Mouse (Mus musculus): ENCODE measurements around the gene Ltf.

The Ltf gene

GRCm38 (mm10) chr9:111042266-111042665 lies 23.2 kb downstream of the Ltf start:
- DNase-seq: no peak

GRCm38 (mm10) chr9:111046222-111046621 lies 27.2 kb downstream of the Ltf start:
- peak; percentile 18 for DNase-seq

- no peak for DNase-seq
Measured at GRCm38 (mm10) chr9:111047266-111047665, 28.2 kb downstream of the Ltf start.

GRCm38 (mm10) chr9:111048452-111048851 lies 29.4 kb downstream of the Ltf start:
- no peak for DNase-seq

- no peak for DNase-seq
Measured at GRCm38 (mm10) chr9:111054923-111055322, 35.9 kb downstream of the Ltf start.

- DNase-seq: no peak
Measured at GRCm38 (mm10) chr9:111055800-111056518, 36.9 kb downstream of the Ltf start.

DNA sequence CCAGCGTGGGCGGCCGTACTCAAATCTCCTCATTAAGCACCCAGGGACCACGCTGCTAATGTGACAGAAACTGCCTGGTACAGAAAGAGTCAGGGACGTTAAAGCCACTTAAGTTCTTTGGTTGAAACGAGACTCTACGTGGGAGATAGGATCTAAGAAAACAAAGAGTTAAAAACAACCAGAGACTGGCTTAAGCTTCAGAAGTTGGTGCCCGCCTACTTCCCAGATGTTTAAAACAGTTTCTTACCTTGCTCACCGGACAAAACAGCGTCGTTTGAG lies 37.4 kb downstream of the Ltf start:
- no peak for DNase-seq

GRCm38 (mm10) chr9:111056798-111057543 lies 37.9 kb downstream of the Ltf start, which contains the start of gene Ccrl2:
Gene Ccrl2 (minus strand): TSS chr9:111057519.
- DNase-seq: no peak

- DNase-seq: no peak
Measured at GRCm38 (mm10) chr9:111057544-111058370, 38.7 kb downstream of the Ltf start.

GRCm38 (mm10) chr9:111058943-111059556 lies 40.0 kb downstream of the Ltf start:
- DNase-seq: no peak

GRCm38 (mm10) chr9:111062840-111063239 lies 43.8 kb downstream of the Ltf start:
- no peak for DNase-seq

GRCm38 (mm10) chr9:111067052-111067451 lies 48.0 kb downstream of the Ltf start:
- no peak for DNase-seq

DNA sequence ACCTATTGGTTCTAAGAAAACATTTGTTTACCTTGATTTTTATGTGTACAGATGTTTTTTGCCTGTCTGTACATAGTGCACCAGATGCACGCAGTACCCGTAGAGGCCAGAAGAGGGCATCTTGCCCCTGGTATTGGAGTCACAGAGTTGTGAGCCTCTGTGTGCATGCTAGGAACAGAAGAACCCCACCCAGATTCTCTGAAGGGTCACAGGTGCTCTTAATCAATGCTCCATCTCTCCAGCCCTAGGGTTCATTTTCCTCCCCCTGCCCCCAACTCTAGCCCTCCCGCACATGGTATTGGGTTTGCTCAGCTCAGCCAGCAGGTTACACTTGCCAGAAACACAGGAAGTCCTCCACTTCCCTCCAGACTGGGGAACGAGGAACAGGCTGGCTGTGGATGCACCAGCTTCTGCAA lies 51.5 kb downstream of the Ltf start:
- peak; percentile 24 for DNase-seq

DNA sequence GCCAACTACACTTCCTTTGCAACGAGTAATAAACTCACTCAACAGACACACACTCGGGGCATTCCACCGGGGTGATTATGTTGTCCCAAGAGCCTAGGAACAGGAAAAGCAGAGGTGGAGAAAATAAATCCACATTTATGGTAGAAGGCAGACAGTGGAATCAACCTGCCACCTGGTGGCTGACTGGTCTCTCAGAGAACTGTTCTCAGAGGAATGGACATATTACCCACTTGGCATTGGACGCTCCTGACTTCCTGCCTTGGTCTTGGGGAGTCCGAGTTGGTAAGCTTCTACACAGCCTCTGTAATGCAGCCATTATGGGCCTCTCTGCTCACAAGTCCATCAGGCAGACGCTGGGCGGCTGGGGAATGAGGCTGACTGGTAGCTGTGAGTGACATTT lies 53.1 kb downstream of the Ltf start:
- DNase-seq: no peak

DNA sequence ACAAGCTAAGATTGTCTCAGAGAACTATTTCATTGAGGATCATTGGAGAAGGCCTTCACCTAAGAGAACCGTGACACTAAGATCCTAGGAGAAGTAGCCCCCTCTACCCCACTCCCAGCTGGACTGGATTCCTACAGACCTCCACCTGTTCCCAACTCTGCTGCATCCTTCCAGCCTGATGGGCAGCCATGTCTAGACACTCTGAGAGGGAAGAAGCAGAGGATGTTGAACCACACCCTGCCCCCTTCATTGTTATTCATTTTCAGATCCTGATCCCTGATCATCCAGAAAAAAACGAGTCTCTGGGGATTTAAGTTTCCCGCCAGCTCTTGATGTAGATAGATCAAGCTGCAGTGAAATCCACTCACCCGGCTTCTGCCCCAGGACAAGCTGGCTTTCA lies 53.9 kb downstream of the Ltf start:
- no peak for DNase-seq

DNA sequence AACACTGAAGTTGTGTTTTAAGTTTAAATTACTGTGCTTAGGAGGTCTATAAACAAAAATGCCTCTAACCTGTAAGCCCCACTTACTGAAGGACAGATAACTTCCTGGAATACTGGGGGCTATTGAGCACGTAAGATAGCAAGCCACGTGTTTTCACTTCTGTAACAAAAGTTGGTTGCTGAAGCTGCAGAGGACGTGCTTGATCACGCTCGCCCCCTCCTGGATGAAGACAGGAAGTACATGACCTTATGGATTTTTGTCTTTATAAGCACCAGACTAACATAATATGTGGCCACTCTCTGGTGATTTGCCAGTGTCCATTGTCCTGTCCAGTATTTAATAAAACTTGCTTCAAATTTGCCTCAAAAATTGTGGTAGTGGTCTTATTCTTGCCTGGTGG lies 58.7 kb downstream of the Ltf start:
- DNase-seq: no peak

DNA sequence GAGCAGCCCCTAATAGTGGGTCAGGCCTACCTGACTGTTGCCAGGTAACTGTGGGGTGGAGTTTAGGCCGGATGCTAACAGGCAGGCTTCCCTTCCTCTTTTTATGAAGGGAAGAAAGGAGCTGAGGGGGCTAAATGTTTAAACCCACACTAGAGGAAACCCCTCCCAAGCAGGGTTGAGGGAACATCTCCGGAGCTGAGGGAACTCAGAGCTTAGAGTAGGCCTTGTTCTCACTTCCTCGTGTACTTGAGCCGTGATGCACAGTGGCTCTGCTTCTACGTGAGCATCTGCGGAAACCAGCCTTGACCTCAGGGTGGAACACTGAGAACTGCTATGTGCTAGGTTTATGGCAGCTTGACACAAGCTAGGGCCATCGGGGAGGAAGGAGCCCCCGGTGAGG lies 61.7 kb downstream of the Ltf start:
- DNase-seq: no peak

GRCm38 (mm10) chr9:111081765-111082164 lies 62.7 kb downstream of the Ltf start:
- no peak for DNase-seq

- no peak for DNase-seq
Measured at GRCm38 (mm10) chr9:111085329-111085728, 66.3 kb downstream of the Ltf start.

- DNase-seq: no peak
Measured at GRCm38 (mm10) chr9:111086137-111086536, 67.1 kb downstream of the Ltf start.

DNA sequence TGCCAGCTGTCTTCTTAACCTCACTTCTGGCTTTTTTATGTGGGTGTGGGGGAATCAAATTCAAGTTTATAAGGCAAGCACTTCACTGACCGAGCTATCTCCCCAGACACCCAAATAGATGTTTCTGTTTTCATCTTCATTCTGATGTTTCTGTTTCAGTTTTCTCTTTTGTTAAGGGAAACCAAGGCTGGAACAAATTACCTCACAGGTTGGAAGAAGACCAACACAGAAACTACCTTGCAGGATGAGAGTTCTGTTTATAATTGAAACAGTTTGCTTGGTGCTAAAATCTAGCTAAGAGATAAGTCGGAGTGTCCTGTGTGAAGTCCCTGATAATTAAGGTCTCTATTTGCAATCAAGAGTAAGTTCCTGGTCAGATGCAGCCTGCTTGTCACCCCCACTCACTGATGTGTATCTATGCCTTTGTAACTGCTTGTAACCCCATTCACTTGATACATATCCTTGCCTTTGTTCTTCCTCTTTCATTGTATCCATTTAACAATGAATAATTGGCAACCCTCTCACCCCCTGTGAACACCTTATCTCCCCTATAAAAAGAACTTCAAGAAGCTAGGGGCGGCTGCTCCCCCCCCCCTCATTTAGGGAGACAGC lies 68.0 kb downstream of the Ltf start:
- DNase-seq: no peak

DNA sequence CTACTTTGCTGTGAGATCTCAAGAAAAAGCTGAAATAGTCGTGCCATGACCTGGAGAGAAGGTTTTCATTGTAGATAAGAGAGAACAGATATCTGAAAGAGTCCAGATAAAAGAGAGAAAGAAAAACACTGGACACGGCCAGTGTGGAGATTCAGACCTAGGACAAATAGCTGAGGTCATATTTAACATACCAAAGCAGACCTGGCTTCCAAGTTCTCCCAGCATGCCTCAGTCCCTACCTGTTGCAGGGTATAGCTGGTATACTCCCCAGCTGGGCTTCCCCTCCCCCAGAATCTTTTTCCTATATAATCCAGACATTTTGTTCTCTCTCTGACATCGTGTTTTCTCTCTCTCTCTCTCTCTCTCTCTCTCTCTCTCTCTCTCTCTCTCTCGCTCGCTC lies 68.9 kb downstream of the Ltf start:
- DNase-seq: no peak

DNA sequence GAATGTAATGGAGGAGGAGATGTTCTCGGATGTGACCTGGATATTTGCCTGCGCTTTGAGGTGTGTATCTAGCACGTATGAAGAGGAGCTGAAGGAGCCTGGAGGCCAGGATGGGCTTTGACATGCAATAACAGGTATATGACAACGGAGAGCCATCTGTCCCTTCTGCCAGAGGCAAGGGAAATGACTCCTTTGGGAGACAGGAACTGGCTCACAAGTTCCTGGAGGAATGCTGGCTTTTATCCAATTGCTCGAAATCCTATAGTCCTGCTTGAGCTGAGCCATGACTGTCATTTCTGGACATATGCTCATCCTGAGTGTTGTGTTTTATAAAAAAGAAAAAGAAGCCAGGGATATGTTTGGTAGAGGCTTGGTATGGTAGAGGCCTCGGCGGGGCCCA lies 69.8 kb downstream of the Ltf start:
- no peak for DNase-seq
